Mouse (Mus musculus) hindbrain, embryonic 16.5 days (tissue): ENCODE data around the gene Rpl6. TPM values are rescaled to one million over a fixed set of nuclear protein-coding genes. Genes with fewer than 3 reads are reported as not detected.

ENCODE experiments used
- ATAC-seq: fragments of 200-750 bp; cut with Nextera tagmentation; 2 replicates; pipeline ENCODE4 v1.8.0; 2017; ENCODE audit warnings: moderate TSS enrichment, moderate library complexity
- H3K27ac ChIP-seq: fragments of 300-500 bp; sonication (generic); 2 replicates; pipeline ENCODE4 v1.5.1; 2014; ENCODE audit warnings: low read depth, mild to moderate bottlenecking, control low read depth, low read length, moderate library complexity
- H3K27me3 ChIP-seq: fragments of 300-500 bp; sonication (generic); replicated peaks from 2 replicates; pipeline ENCODE4 v1.6.1; 2014; ENCODE audit warnings: low read length; ENCODE audit not compliant: control insufficient read depth, insufficient read depth
- H3K36me3 ChIP-seq: fragments of 300-500 bp; sonication (generic); 2 replicates; pipeline ENCODE4 v1.6.1; 2014; ENCODE audit warnings: mild to moderate bottlenecking, low read length, moderate library complexity, mixed read lengths; ENCODE audit not compliant: control insufficient read depth, insufficient read depth
- H3K4me1 ChIP-seq: fragments of 300-500 bp; sonication (generic); 2 replicates; pipeline ENCODE4 v1.6.1; 2014; ENCODE audit warnings: low read depth, low read length; ENCODE audit not compliant: control insufficient read depth, insufficient read depth
- H3K4me2 ChIP-seq: fragments of 300-500 bp; sonication (generic); 2 replicates; pipeline ENCODE4 v1.6.1; 2014; ENCODE audit warnings: mild to moderate bottlenecking, low read length, control low read depth, moderate library complexity
- H3K4me3 ChIP-seq: fragments of 300-500 bp; sonication (generic); 2 replicates; pipeline ENCODE4 v1.5.1; 2014; ENCODE audit warnings: mild to moderate bottlenecking, low read length, control low read depth, moderate library complexity
- H3K9ac ChIP-seq: fragments of 300-500 bp; sonication (generic); 2 replicates; pipeline ENCODE4 v1.6.1; 2014; ENCODE audit warnings: low read depth, mild to moderate bottlenecking, control low read depth, low read length, moderate library complexity
- H3K9me3 ChIP-seq: fragments of 300-500 bp; sonication (generic); 2 replicates; pipeline ENCODE4 v1.6.1; 2014; ENCODE audit warnings: mild to moderate bottlenecking, low read length, moderate library complexity; ENCODE audit not compliant: control insufficient read depth
- WGBS: fragments of 180-500 bp; shearing (Covaris S2); extraction: QIAGEN DNeasy Blood & Tissue Kit; methylation state at CpG from one replicate; pipeline ENCODE4 v1.1.7; 2014; 5-methylcytosine and 5-hydroxymethylcytosine counted together
- polyA plus RNA-seq: library from polyadenylated mRNA; unstranded; fragments of >200 nt; fragmentation: Nextera tagmentation; extraction: Ambion mirVana; gene quantifications from 2 replicates; pipeline ENCODE4 v1.2.1, GENCODE M21; 2015

The Rpl6 gene
- polyA plus RNA-seq, 1 experiment from 2014 or later: 318 TPM

- no peak overlapping the region for H3K4me3 ChIP-seq
- H3K4me1 ChIP-seq: no peaks in the 10 kb centered on the region; the same call in 1 of the 2 replicates
- H3K4me2 ChIP-seq: no peak overlapping the region
- H3K36me3 ChIP-seq: no peaks in the 10 kb centered on the region
- no peaks in the 10 kb centered on the region for H3K27me3 ChIP-seq
- 50% methylated on average over 1 of the region's 1 CpGs for WGBS
- no peak overlapping the region for H3K9ac ChIP-seq
- H3K27ac ChIP-seq: no peak overlapping the region
- ATAC-seq: no peak
- H3K9me3 ChIP-seq: no peaks in the 10 kb centered on the region
Observed at GRCm38 (mm10) chr5:121242261-121242660, 38.0 kb downstream of the Rpl6 start.

DNA sequence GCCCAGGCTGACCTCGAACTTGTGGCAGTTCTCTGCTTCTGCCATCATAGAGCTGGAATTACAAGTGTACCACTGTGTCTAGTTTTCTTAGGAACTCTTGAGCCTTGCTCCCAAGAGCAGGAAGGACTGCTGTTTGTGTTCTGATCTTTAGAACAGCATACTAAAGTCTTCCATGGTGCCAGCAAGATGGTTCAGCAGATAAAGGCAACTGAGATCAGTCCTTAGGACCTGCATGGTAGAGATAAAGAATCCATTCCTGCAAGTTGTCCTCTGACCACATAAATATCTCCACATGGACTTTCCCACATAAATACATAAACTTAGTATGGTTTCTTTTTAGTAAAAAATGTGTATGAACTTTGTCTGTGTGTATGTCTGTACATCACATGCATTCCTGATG is 38.4 kb downstream of the Rpl6 start:
- no peak overlapping the region for H3K4me2 ChIP-seq
- no peak overlapping the region for H3K9ac ChIP-seq
- WGBS: 100% methylated on average over 1 of the region's 1 CpGs
- H3K4me3 ChIP-seq: no peak overlapping the region
- H3K27ac ChIP-seq: no peak overlapping the region
- H3K36me3 ChIP-seq: no peaks in the 10 kb centered on the region
- no peaks in the 10 kb centered on the region; the same call in 1 of the 2 replicates for H3K4me1 ChIP-seq
- no peaks in the 10 kb centered on the region for H3K27me3 ChIP-seq
- no peaks in the 10 kb centered on the region for H3K9me3 ChIP-seq
- no peak for ATAC-seq

- Histone ChIP-seq H3K27me3 (no peaks in the 10 kb centered on the region), H3K9me3 (no peaks in the 10 kb centered on the region), H3K9ac (no peak overlapping the region), H3K27ac (no peak overlapping the region), H3K4me2 (no peak overlapping the region), H3K4me1 (no peaks in the 10 kb centered on the region; the same call in 1 of the 2 replicates), H3K36me3 (no peaks in the 10 kb centered on the region), H3K4me3 (no peak overlapping the region)
- no peak for ATAC-seq
- WGBS: 80% methylated on average over 1 of the region's 1 CpGs
Observed at GRCm38 (mm10) chr5:121243676-121244364, 39.5 kb downstream of the Rpl6 start.

- Histone ChIP-seq H3K27me3 (no peaks in the 10 kb centered on the region), H3K9me3 (no peaks in the 10 kb centered on the region), H3K4me1 (no peaks in the 10 kb centered on the region; the same call in 1 of the 2 replicates), H3K4me3 (no peak overlapping the region), H3K9ac (no peak overlapping the region), H3K36me3 (no peaks in the 10 kb centered on the region), H3K4me2 (no peak overlapping the region), H3K27ac (no peak overlapping the region)
- WGBS: 90% methylated on average over 5 of the region's 5 CpGs
- ATAC-seq: no peak
Observed at GRCm38 (mm10) chr5:121244365-121244731, 40.1 kb downstream of the Rpl6 start.

- H3K27ac ChIP-seq: no peak overlapping the region
- H3K9ac ChIP-seq: no peak overlapping the region
- 88% methylated on average over 7 of the region's 7 CpGs for WGBS
- H3K4me3 ChIP-seq: no peak overlapping the region
- ATAC-seq: no peak
- no peak overlapping the region for H3K4me2 ChIP-seq
- H3K27me3 ChIP-seq: no peaks in the 10 kb centered on the region
- no peaks in the 10 kb centered on the region for H3K4me1 ChIP-seq
- no peaks in the 10 kb centered on the region for H3K36me3 ChIP-seq
- no peaks in the 10 kb centered on the region for H3K9me3 ChIP-seq
Observed at GRCm38 (mm10) chr5:121245201-121245600, 40.9 kb downstream of the Rpl6 start.

DNA sequence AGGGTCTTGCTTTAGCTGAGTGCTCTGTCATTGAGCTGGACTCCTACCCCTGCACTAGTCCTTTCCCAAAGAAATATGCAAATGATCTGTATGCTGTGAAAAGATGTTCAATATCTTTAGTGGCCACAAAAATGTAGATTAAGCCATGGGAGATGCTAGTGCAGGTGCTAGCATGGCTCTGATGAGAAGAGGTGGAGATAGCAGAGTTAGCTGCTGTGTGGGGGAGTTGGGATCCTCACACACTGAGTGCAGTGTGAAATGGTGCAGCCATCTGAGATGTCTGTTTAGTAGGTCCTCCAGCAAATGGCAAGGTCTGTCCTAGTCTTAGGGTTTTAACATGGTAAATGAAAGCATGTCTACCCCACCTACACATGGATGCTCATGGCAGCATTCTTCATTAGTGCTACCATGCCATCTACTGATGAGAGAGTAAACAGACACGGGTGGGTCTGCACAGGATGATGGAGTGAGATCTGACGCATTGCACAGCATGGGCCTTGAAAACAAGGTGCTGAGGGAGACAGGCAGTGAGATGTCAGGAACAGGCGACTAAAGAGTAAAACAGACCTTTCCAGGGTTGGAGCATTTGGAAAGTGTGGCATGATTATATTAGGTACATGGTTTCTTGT is 44.6 kb downstream of the Rpl6 start:
- Histone ChIP-seq H3K4me3 (no peak overlapping the region), H3K4me2 (no peak overlapping the region), H3K4me1 (no peaks in the 10 kb centered on the region), H3K36me3 (no peaks in the 10 kb centered on the region), H3K27ac (no peak overlapping the region), H3K9ac (no peak overlapping the region), H3K9me3 (no peaks in the 10 kb centered on the region), H3K27me3 (no peaks in the 10 kb centered on the region)
- WGBS: 75% methylated on average over 3 of the region's 3 CpGs
- no peak for ATAC-seq

DNA sequence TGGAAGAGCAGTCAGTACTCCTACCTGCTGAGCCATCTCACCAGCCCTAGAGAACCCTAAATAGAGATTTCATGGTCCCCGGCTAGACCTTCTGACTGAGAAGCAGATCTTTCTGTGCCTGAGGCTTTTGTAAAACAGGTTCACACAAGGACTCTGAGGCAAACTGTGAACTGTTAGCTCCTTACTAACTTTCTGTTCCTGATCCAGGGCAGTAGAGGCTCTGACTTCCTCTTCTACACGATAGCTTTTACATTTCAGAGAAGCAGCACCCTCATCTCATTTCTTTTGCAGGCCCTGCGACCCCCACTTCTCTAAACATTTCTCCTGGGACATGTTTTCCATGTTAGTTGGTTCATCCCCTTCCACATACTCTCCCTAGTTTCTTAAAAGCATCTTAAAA is 45.4 kb downstream of the Rpl6 start:
- no peaks in the 10 kb centered on the region for H3K27me3 ChIP-seq
- no peaks in the 10 kb centered on the region for H3K9me3 ChIP-seq
- no peak overlapping the region for H3K27ac ChIP-seq
- no peak for ATAC-seq
- H3K4me2 ChIP-seq: no peak overlapping the region
- no peak overlapping the region for H3K9ac ChIP-seq
- H3K36me3 ChIP-seq: no peaks in the 10 kb centered on the region
- no peak overlapping the region for H3K4me3 ChIP-seq
- 94% methylated on average over 3 of the region's 3 CpGs for WGBS
- H3K4me1 ChIP-seq: no peaks in the 10 kb centered on the region

- no peak overlapping the region for H3K27ac ChIP-seq
- H3K9me3 ChIP-seq: no peaks in the 10 kb centered on the region
- 80% methylated on average over 8 of the region's 8 CpGs for WGBS
- no peak overlapping the region for H3K4me2 ChIP-seq
- 0 out of 2 replicates have a peak, but pooled peaks cover 2% of the 10 kb centered on the region for H3K36me3 ChIP-seq
- H3K4me3 ChIP-seq: no peak overlapping the region
- H3K27me3 ChIP-seq: no peaks in the 10 kb centered on the region
- no peak overlapping the region for H3K9ac ChIP-seq
- H3K4me1 ChIP-seq: no peaks in the 10 kb centered on the region
- ATAC-seq: no peak
Observed at GRCm38 (mm10) chr5:121251813-121252212, 47.5 kb downstream of the Rpl6 start.

- Histone ChIP-seq H3K9me3 (no peaks in the 10 kb centered on the region), H3K36me3 (0 out of 2 replicates have a peak, but pooled peaks cover 2% of the 10 kb centered on the region), H3K9ac (no peak overlapping the region), H3K4me2 (no peak overlapping the region), H3K27ac (no peak overlapping the region), H3K27me3 (no peaks in the 10 kb centered on the region), H3K4me1 (no peaks in the 10 kb centered on the region), H3K4me3 (no peak overlapping the region)
- WGBS: 90% methylated on average over 18 of the region's 18 CpGs
- ATAC-seq: no peak
Observed at GRCm38 (mm10) chr5:121253816-121254497, 49.7 kb downstream of the Rpl6 start.
